Mouse (Mus musculus) inflammation-experienced regulatory T-cells, adult 6 months (primary cell): ENCODE results near the gene Abracl. TPM values are rescaled to one million over a fixed set of nuclear protein-coding genes. Genes with fewer than 3 reads are reported as not detected.
A peak's percentile ranks its signal among the peaks of the same experiment; 100 is the strongest.

Experiments
- ATAC-seq: one replicate; pipeline ENCODE4 v1.8.0; 2017
- polyA plus RNA-seq, 3 experiments: library from polyadenylated mRNA; unstranded; fragments of 100-300 nt; shearing (Covaris generic); gene quantifications; one replicate each; pipeline ENCODE4 v1.2.1; 2017

Abracl gene
- polyA plus RNA-seq, 3 experiments from 2014 or later: 410 to 733 (median 423) TPM

- ATAC-seq: peak; percentile 0
These were observed 1.3 kb downstream of the Abracl start for GRCm38 (mm10) chr10:18021576-18022311.

GRCm38 (mm10) chr10:18020846-18021245 lies 2.2 kb downstream of the Abracl start:
- no peak for ATAC-seq

- no peak for ATAC-seq
These were observed 2.6 kb downstream of the Abracl start for GRCm38 (mm10) chr10:18020443-18020842.

GRCm38 (mm10) chr10:18011761-18012160 lies 11.3 kb downstream of the Abracl start:
- ATAC-seq: no peak

- ATAC-seq: peak; percentile 28
These were observed 13.3 kb downstream of the Abracl start for GRCm38 (mm10) chr10:18009744-18010143.

- ATAC-seq: peak; percentile 68
These were observed 15.0 kb downstream of the Abracl start for GRCm38 (mm10) chr10:18008118-18008517.

- peak; percentile 45 for ATAC-seq
These were observed 15.8 kb downstream of the Abracl start for GRCm38 (mm10) chr10:18007243-18007642.

GRCm38 (mm10) chr10:18006756-18007155 lies 16.3 kb downstream of the Abracl start:
- no peak for ATAC-seq

- no peak for ATAC-seq
These were observed 17.7 kb downstream of the Abracl start for GRCm38 (mm10) chr10:18005136-18005955.

- ATAC-seq: no peak
These were observed 19.0 kb downstream of the Abracl start for GRCm38 (mm10) chr10:18003966-18004637.

- no peak for ATAC-seq
These were observed 32.5 kb downstream of the Abracl start for GRCm38 (mm10) chr10:17990576-17990975.

GRCm38 (mm10) chr10:17989136-17989535 lies 34.0 kb downstream of the Abracl start:
- peak; percentile 26 for ATAC-seq

- peak; percentile 85 for ATAC-seq
These were observed 35.2 kb downstream of the Abracl start for GRCm38 (mm10) chr10:17987823-17988423.

GRCm38 (mm10) chr10:17983313-17983712 lies 39.8 kb downstream of the Abracl start:
- no peak for ATAC-seq

GRCm38 (mm10) chr10:17966090-17966489 lies 57.0 kb downstream of the Abracl start:
- ATAC-seq: peak; percentile 48

Other genes with a start within 250 kb of the Abracl start
- 1 to 10 TPM; 1.7 to 2.1 (median 1.9) TPM for gene Txlnb, start 227.1 kb downstream of the Abracl start, polyA plus RNA-seq
- gene Heca, start 75.2 kb downstream of the Abracl start, polyA plus RNA-seq: 10 to 100 TPM; 20.6 to 36.9 (median 27.7) TPM
- gene Reps1, start 32.6 kb upstream of the Abracl start, polyA plus RNA-seq: 10 to 100 TPM; 23.5 to 57.7 (median 36.7) TPM
- 1 to 10 TPM in 1 of 3 experiments, under 1 TPM in 2; 0.29 to 1.5 (median 0.62) TPM for gene Ect2l, start 187.6 kb upstream of the Abracl start, polyA plus RNA-seq
- gene Ccdc28a, start 211.7 kb upstream of the Abracl start, polyA plus RNA-seq: 10 to 100 TPM; 19.0 to 44.6 (median 40.6) TPM